Mouse (Mus musculus) liver, adult 2 months (tissue): ENCODE results near the gene Serinc3. TPM values are rescaled to one million over a fixed set of nuclear protein-coding genes. Genes with fewer than 3 reads are reported as not detected.
"Not testable (repeated sequence)": the region's sequence is repeated elsewhere in the genome, so short reads cannot be mapped to it uniquely, and the experiment has no call there.

Source experiments
- DNase-seq: peaks from one replicate; pipeline ENCODE4 v3.0.0-alpha.2; 2011; ENCODE audit warnings: low read depth, low spot score; ENCODE audit errors: extremely low read depth
- H3K27ac ChIP-seq: fragments of 200-500 bp; replicated peaks from 2 replicates; pipeline ENCODE4 v1.5.1; 2012; ENCODE audit warnings: low read depth, mild to moderate bottlenecking, control low read depth, inconsistent platforms, low read length; ENCODE audit not compliant: insufficient read depth
- H3K27me3 ChIP-seq: fragments of 200-500 bp; 2 replicates; pipeline ENCODE4 v1.6.1; 2012; ENCODE audit warnings: mild to moderate bottlenecking, moderate library complexity, low read length, inconsistent platforms; ENCODE audit not compliant: control insufficient read depth, insufficient read depth
- H3K36me3 ChIP-seq: fragments of 200-500 bp; 2 replicates; pipeline ENCODE4 v1.6.1; 2012; ENCODE audit warnings: low read length, inconsistent platforms; ENCODE audit not compliant: control insufficient read depth, insufficient read depth
- H3K4me1 ChIP-seq: fragments of 200-500 bp; 2 replicates; pipeline ENCODE4 v1.6.1; 2011; ENCODE audit warnings: low read length; ENCODE audit not compliant: control insufficient read depth, insufficient read depth
- H3K4me3 ChIP-seq: fragments of 200-500 bp; 2 replicates; pipeline ENCODE4 v1.5.1; 2011; ENCODE audit warnings: low read depth, mild to moderate bottlenecking, control low read depth, low read length, moderate library complexity; ENCODE audit not compliant: insufficient read depth
- H3K79me2 ChIP-seq: fragments of 200-500 bp; 2 replicates; pipeline ENCODE4 v1.6.1; 2012; ENCODE audit warnings: inconsistent platforms, mild to moderate bottlenecking, low read length, moderate library complexity; ENCODE audit not compliant: control insufficient read depth, insufficient read depth
- H3K9ac ChIP-seq: fragments of 200-500 bp; 2 replicates; pipeline ENCODE4 v1.6.1; 2012; ENCODE audit warnings: low read depth, mild to moderate bottlenecking, control low read depth, inconsistent platforms, low read length
- CTCF ChIP-seq: fragments of 200-500 bp; IDR thresholded peaks from 2 replicates; pipeline ENCODE4 v1.5.1; 2011; ENCODE audit warnings: low read depth, low read length, control low read depth
- POLR2A ChIP-seq: fragments of 200-500 bp; IDR thresholded peaks from 2 replicates; pipeline ENCODE4 v1.6.1; 2011; ENCODE audit warnings: low read length, control low read depth; ENCODE audit not compliant: insufficient read depth; ENCODE audit errors: extremely low read depth
- WGBS: fragments of 180-500 bp; shearing (Covaris S2); methylation state at CpG from one replicate; pipeline ENCODE4 v1.1.7; 2018; 5-methylcytosine and 5-hydroxymethylcytosine counted together
- polyA plus RNA-seq: library from polyadenylated mRNA; depleted of rRNA; stranded (reverse); fragments of >200 nt; gene quantifications from 2 replicates; pipeline ENCODE4 v1.2.3, GENCODE M21; 2012
- total RNA-seq: library from RNA; depleted of rRNA; stranded (reverse); fragments of >200 nt; gene quantifications from 2 replicates; pipeline ENCODE4 v1.2.3, GENCODE M21; 2014

Serinc3 gene
- total and polyA plus RNA-seq, 2 experiments = 122 to 123 TPM

GRCm38 (mm10) chr2:163657486-163657885 lies 12.6 kb upstream of the Serinc3 start:
- Histone ChIP-seq H3K27ac (no peak overlapping the region), H3K4me1 (peaks cover 15% of the 10 kb centered on the region), H3K9ac (no peak overlapping the region), H3K27me3 (no peaks in the 10 kb centered on the region), H3K36me3 (no peaks in the 10 kb centered on the region), H3K79me2 (peaks cover 9% of the 10 kb centered on the region; the same call in 1 of the 2 replicates), H3K4me3 (no peak overlapping the region)
- 93% methylated on average over 2 of the region's 2 CpGs for WGBS
- DNase-seq = no peak
- TF ChIP-seq CTCF = no peak
- no peak for TF ChIP-seq POLR2A

- not testable (repeated sequence) for H3K4me3 ChIP-seq, H3K27me3 ChIP-seq, DNase-seq, H3K36me3 ChIP-seq, H3K79me2 ChIP-seq, H3K9ac ChIP-seq, H3K27ac ChIP-seq
- WGBS = 96% methylated on average over 8 of the region's 12 CpGs
- H3K4me1 ChIP-seq = peaks cover 11% of the 10 kb centered on the region; the same call in 1 of the 2 replicates
Observed at GRCm38 (mm10) chr2:163655699-163656098, 10.8 kb upstream of the Serinc3 start.

- H3K27ac ChIP-seq = no peak overlapping the region
- peaks cover 4% of the 10 kb centered on the region for H3K4me1 ChIP-seq
- 91% methylated on average over 5 of the region's 5 CpGs for WGBS
- no peak overlapping the region for H3K4me3 ChIP-seq
- no peak for DNase-seq
- no peak overlapping the region for H3K9ac ChIP-seq
- H3K79me2 ChIP-seq = peaks cover 16% of the 10 kb centered on the region; the same call in 1 of the 2 replicates
- H3K27me3 ChIP-seq = no peaks in the 10 kb centered on the region
- TF ChIP-seq CTCF = no peak
- no peak for TF ChIP-seq POLR2A
- peaks cover 6% of the 10 kb centered on the region; the same call in 1 of the 2 replicates for H3K36me3 ChIP-seq
Observed at GRCm38 (mm10) chr2:163646461-163647080, 1.6 kb upstream of the Serinc3 start.

GRCm38 (mm10) chr2:163645700-163646460 lies 949 bp upstream of the Serinc3 start:
- H3K27me3 ChIP-seq = no peaks in the 10 kb centered on the region
- DNase-seq = peak; percentile 30
- peaks cover 6% of the 10 kb centered on the region; the same call in 1 of the 2 replicates for H3K36me3 ChIP-seq
- no peak for TF ChIP-seq POLR2A
- no peak for TF ChIP-seq CTCF
- H3K9ac ChIP-seq = no peak overlapping the region
- no peak overlapping the region for H3K27ac ChIP-seq
- H3K79me2 ChIP-seq = peaks cover 20% of the 10 kb centered on the region; the same call in 1 of the 2 replicates
- H3K4me1 ChIP-seq = peaks cover 7% of the 10 kb centered on the region
- no peak overlapping the region for H3K4me3 ChIP-seq
- 72% methylated on average over 11 of the region's 11 CpGs for WGBS

GRCm38 (mm10) chr2:163644047-163644446 lies 884 bp downstream of the Serinc3 start:
- Histone ChIP-seq H3K4me1 (peaks cover 14% of the 10 kb centered on the region), H3K4me3 (peak overlapping the region; percentile 81), H3K9ac (peak overlapping the region; percentile 77), H3K27me3 (no peaks in the 10 kb centered on the region), H3K79me2 (peaks cover 32% of the 10 kb centered on the region), H3K36me3 (peaks cover 12% of the 10 kb centered on the region), H3K27ac (peak overlapping the region; percentile 99)
- no peak for TF ChIP-seq CTCF
- DNase-seq = no peak
- 5% methylated on average over 4 of the region's 4 CpGs for WGBS

- H3K27ac ChIP-seq = peak overlapping the region; percentile 89
- peaks cover 16% of the 10 kb centered on the region for H3K36me3 ChIP-seq
- peak overlapping the region; percentile 81 for H3K4me3 ChIP-seq
- 25% methylated on average over 2 of the region's 2 CpGs for WGBS
- H3K79me2 ChIP-seq = peaks cover 35% of the 10 kb centered on the region
- no peaks in the 10 kb centered on the region for H3K27me3 ChIP-seq
- TF ChIP-seq CTCF = no peak
- TF ChIP-seq POLR2A = no peak
- peak; percentile 34 for DNase-seq
- H3K4me1 ChIP-seq = peaks cover 18% of the 10 kb centered on the region
- H3K9ac ChIP-seq = peak overlapping the region; percentile 77
Observed at GRCm38 (mm10) chr2:163643576-163643971, 1.4 kb downstream of the Serinc3 start.
